Mouse (Mus musculus): ENCODE data around the gene Asf1a. TPM values are rescaled to one million over a fixed set of nuclear protein-coding genes. Genes with fewer than 3 reads are reported as not detected.

Asf1a gene
- polyA plus RNA-seq, 1 experiment from 2014 or later, result 53.1 TPM

GRCm38 (mm10) chr10:53597121-53597881, 744 bp downstream of the Asf1a start:
- peak overlapping the region; percentile 95 for H3K27ac ChIP-seq (ENCODE audit: low read depth, low read length)
- peak overlapping the region; percentile 77 for H3K4me2 ChIP-seq (ENCODE audit: low read length)
- peak; percentile 1; the same call in 1 of the 2 replicates for ATAC-seq
- H3K36me3 ChIP-seq (ENCODE audit: control insufficient read depth, insufficient read depth, low read length), result no peaks in the 10 kb centered on the region
- no peaks in the 10 kb centered on the region for H3K9me3 ChIP-seq (ENCODE audit: control insufficient read depth, low read length)
- H3K4me3 ChIP-seq (ENCODE audit: low read length), result peak overlapping the region; percentile 97
- H3K27me3 ChIP-seq (replicated peaks; ENCODE audit: control insufficient read depth, insufficient read depth, low read length), result no peaks in the 10 kb centered on the region
- H3K9ac ChIP-seq (ENCODE audit: low read depth, low read length), result peak overlapping the region; percentile 91
- peaks cover 15% of the 10 kb centered on the region for H3K4me1 ChIP-seq (ENCODE audit: control insufficient read depth, insufficient read depth, low read depth, low read length)
- under 1% methylated on average over 78 of the region's 99 CpGs for WGBS

DNA sequence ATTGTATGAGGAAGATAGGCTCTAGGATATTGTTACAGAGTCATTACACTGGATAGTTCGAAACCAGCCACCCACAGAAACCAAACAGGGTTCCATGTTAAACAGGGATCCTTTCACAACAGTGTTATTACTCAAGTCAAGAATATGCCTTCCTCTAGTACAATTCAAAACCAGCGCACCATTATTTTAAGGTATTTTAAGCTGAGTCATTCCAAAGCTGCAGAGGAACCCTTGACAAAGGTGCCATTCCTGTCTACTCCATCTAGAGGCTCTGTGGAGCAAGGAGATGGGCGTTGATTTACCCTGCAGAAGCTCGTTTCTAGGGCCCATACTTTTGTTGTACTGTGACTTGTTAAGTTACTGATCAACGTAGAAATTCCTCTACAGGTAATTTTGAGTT, 2.3 kb downstream of the Asf1a start:
- no peak overlapping the region for H3K27ac ChIP-seq (ENCODE audit: low read depth, low read length)
- H3K36me3 ChIP-seq (ENCODE audit: control insufficient read depth, insufficient read depth, low read length), result no peaks in the 10 kb centered on the region
- no peak for ATAC-seq
- no peaks in the 10 kb centered on the region for H3K9me3 ChIP-seq (ENCODE audit: control insufficient read depth, low read length)
- H3K27me3 ChIP-seq (replicated peaks; ENCODE audit: control insufficient read depth, insufficient read depth, low read length), result no peaks in the 10 kb centered on the region
- H3K4me3 ChIP-seq (ENCODE audit: low read length), result peak overlapping the region; percentile 16
- H3K4me2 ChIP-seq (ENCODE audit: low read length), result peak overlapping the region; percentile 45
- no peak overlapping the region for H3K9ac ChIP-seq (ENCODE audit: low read depth, low read length)
- H3K4me1 ChIP-seq (ENCODE audit: control insufficient read depth, insufficient read depth, low read depth, low read length), result peaks cover 15% of the 10 kb centered on the region
- 49% methylated on average over 5 of the region's 5 CpGs for WGBS

DNA sequence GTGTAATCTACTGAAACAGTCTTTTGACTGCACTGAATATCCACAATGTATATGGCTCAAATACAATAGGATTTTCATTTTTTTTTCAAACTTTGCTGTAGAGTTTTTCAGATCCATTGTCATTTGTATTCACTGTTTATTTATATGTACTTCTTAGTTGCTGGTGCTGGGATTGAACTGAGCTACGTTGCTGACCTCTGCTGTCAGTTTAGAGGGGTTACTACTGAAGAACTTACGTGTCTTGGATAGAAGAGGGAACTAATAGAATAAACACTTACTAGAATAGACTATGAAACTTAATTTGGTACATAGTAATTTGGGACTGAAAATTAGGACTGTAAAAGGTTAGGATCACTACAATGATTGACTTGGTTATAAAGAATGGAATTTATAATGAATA, 8.8 kb downstream of the Asf1a start:
- 67% methylated on average over 2 of the region's 2 CpGs for WGBS
- ATAC-seq, result no peak

DNA sequence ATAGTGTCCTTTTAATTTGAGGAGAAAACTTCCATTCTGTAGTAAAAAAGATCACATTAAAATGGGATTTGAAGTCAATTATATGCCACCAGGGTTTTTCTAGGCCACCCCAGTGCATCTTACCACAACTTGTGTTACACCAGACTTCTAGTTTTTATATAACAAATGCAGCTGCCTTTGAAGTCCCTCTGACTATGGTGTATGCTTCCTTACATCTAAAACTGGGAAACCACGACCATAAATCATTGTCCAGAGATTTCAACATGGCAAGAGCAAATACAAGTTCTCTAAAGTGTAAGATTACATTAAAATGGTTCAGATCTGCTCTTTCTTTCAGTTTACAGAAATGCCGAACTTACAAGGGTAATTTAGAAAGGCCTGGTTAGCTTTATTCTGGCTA, 11.7 kb downstream of the Asf1a start:
- Histone ChIP-seq H3K9me3 (ENCODE audit: control insufficient read depth, low read length) (no peaks in the 10 kb centered on the region), H3K36me3 (ENCODE audit: control insufficient read depth, insufficient read depth, low read length) (peaks cover 8% of the 10 kb centered on the region), H3K9ac (ENCODE audit: low read depth, low read length) (no peak overlapping the region), H3K4me1 (ENCODE audit: control insufficient read depth, insufficient read depth, low read depth, low read length) (no peaks in the 10 kb centered on the region), H3K4me2 (ENCODE audit: low read length) (no peak overlapping the region), H3K27me3 (replicated peaks; ENCODE audit: control insufficient read depth, insufficient read depth, low read length) (no peaks in the 10 kb centered on the region), H3K27ac (ENCODE audit: low read depth, low read length) (no peak overlapping the region), H3K4me3 (ENCODE audit: low read length) (no peak overlapping the region)
- 83% methylated on average over 2 of the region's 2 CpGs for WGBS
- no peak for ATAC-seq

More for the DNA sequence above, 8.8 kb downstream of the Asf1a start:
- Histone ChIP-seq H3K27ac (ENCODE audit: low read depth, low read length) (no peak overlapping the region), H3K9me3 (ENCODE audit: control insufficient read depth, low read length) (no peaks in the 10 kb centered on the region), H3K9ac (ENCODE audit: low read depth, low read length) (no peak overlapping the region), H3K36me3 (ENCODE audit: control insufficient read depth, insufficient read depth, low read length) (peaks cover 8% of the 10 kb centered on the region), H3K4me1 (ENCODE audit: control insufficient read depth, insufficient read depth, low read depth, low read length) (0 out of 2 replicates have a peak, but pooled peaks cover 2% of the 10 kb centered on the region), H3K27me3 (replicated peaks; ENCODE audit: control insufficient read depth, insufficient read depth, low read length) (no peaks in the 10 kb centered on the region), H3K4me2 (ENCODE audit: low read length) (no peak overlapping the region), H3K4me3 (ENCODE audit: low read length) (no peak overlapping the region)

DNA sequence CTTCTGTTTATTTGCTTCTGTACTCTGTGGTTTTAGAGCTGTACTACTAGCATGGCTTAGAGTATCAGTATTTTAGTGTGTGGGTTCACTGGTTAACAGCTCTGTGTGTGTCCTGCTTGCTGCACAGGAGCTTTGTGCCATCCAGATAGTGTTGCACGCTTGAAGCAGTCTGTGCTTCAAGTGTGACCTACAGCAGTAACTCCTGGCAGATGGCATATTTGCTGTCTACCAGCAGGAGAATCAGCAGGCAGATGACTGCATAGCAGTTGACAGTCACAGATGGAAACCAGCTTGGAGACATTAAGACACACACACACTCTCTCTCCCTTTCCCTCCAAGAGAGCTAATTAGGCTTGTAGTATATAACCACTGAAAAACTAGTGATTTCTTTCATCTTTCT, 15.6 kb downstream of the Asf1a start:
- peaks cover 11% of the 10 kb centered on the region for H3K36me3 ChIP-seq (ENCODE audit: control insufficient read depth, insufficient read depth, low read length)
- no peaks in the 10 kb centered on the region for H3K4me1 ChIP-seq (ENCODE audit: control insufficient read depth, insufficient read depth, low read depth, low read length)
- peak; percentile 93 for ATAC-seq
- H3K9ac ChIP-seq (ENCODE audit: low read depth, low read length), result no peak overlapping the region
- no peaks in the 10 kb centered on the region for H3K27me3 ChIP-seq (replicated peaks; ENCODE audit: control insufficient read depth, insufficient read depth, low read length)
- no peak overlapping the region for H3K4me3 ChIP-seq (ENCODE audit: low read length)
- 77% methylated on average over 1 of the region's 1 CpGs for WGBS
- H3K4me2 ChIP-seq (ENCODE audit: low read length), result no peak overlapping the region
- H3K9me3 ChIP-seq (ENCODE audit: control insufficient read depth, low read length), result no peaks in the 10 kb centered on the region
- H3K27ac ChIP-seq (ENCODE audit: low read depth, low read length), result no peak overlapping the region

- Histone ChIP-seq H3K27me3 (replicated peaks; ENCODE audit: control insufficient read depth, insufficient read depth, low read length) (no peaks in the 10 kb centered on the region), H3K36me3 (ENCODE audit: control insufficient read depth, insufficient read depth, low read length) (peaks cover 8% of the 10 kb centered on the region), H3K4me3 (ENCODE audit: low read length) (no peak overlapping the region), H3K4me2 (ENCODE audit: low read length) (no peak overlapping the region), H3K4me1 (ENCODE audit: control insufficient read depth, insufficient read depth, low read depth, low read length) (no peaks in the 10 kb centered on the region), H3K9ac (ENCODE audit: low read depth, low read length) (no peak overlapping the region), H3K27ac (ENCODE audit: low read depth, low read length) (no peak overlapping the region), H3K9me3 (ENCODE audit: control insufficient read depth, low read length) (no peaks in the 10 kb centered on the region)
- 91% methylated on average over 1 of the region's 1 CpGs for WGBS
- ATAC-seq, result no peak
Observed at GRCm38 (mm10) chr10:53613955-53614354, 17.4 kb downstream of the Asf1a start.

- Histone ChIP-seq H3K27me3 (replicated peaks; ENCODE audit: control insufficient read depth, insufficient read depth, low read length) (no peaks in the 10 kb centered on the region), H3K36me3 (ENCODE audit: control insufficient read depth, insufficient read depth, low read length) (peaks cover 5% of the 10 kb centered on the region), H3K9me3 (ENCODE audit: control insufficient read depth, low read length) (no peaks in the 10 kb centered on the region), H3K27ac (ENCODE audit: low read depth, low read length) (no peak overlapping the region), H3K4me3 (ENCODE audit: low read length) (no peak overlapping the region), H3K4me2 (ENCODE audit: low read length) (no peak overlapping the region), H3K9ac (ENCODE audit: low read depth, low read length) (no peak overlapping the region), H3K4me1 (ENCODE audit: control insufficient read depth, insufficient read depth, low read depth, low read length) (no peaks in the 10 kb centered on the region)
- 74% methylated on average over 8 of the region's 8 CpGs for WGBS
- ATAC-seq, result no peak
Observed at GRCm38 (mm10) chr10:53615850-53616616, 19.5 kb downstream of the Asf1a start.

- H3K4me3 ChIP-seq (ENCODE audit: low read length), result peak overlapping the region; percentile 86
- H3K27me3 ChIP-seq (replicated peaks; ENCODE audit: control insufficient read depth, insufficient read depth, low read length), result no peaks in the 10 kb centered on the region
- H3K36me3 ChIP-seq (ENCODE audit: control insufficient read depth, insufficient read depth, low read length), result no peaks in the 10 kb centered on the region
- H3K4me1 ChIP-seq (ENCODE audit: control insufficient read depth, insufficient read depth, low read depth, low read length), result no peaks in the 10 kb centered on the region
- H3K9me3 ChIP-seq (ENCODE audit: control insufficient read depth, low read length), result no peaks in the 10 kb centered on the region
- peak overlapping the region; percentile 89 for H3K27ac ChIP-seq (ENCODE audit: low read depth, low read length)
- H3K9ac ChIP-seq (ENCODE audit: low read depth, low read length), result peak overlapping the region; percentile 81
- ATAC-seq, result peak; percentile 92
- WGBS, result under 1% methylated on average over 64 of the region's 67 CpGs
- H3K4me2 ChIP-seq (ENCODE audit: low read length), result peak overlapping the region; percentile 55
Observed at GRCm38 (mm10) chr10:53629247-53629917, 32.8 kb downstream of the Asf1a start.

DNA sequence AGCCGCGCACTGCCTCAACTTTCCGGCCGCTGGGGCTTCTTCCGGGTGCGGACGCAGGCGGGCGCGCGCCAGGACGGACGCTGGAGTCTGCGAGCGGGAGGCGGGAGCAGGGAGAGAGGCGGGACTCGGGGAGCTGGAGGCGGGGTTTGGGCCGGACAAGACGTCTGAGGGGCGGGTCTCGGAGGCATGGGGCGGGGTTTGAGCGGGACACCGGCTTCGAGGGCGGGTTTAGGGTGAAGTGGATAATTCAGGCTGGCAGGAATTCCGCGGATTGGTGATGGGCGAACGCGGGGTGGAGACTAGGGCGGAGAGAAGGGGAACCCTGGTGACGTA, 33.3 kb downstream of the Asf1a start:
- Histone ChIP-seq H3K4me1 (ENCODE audit: control insufficient read depth, insufficient read depth, low read depth, low read length) (no peaks in the 10 kb centered on the region), H3K9ac (ENCODE audit: low read depth, low read length) (peak overlapping the region; percentile 81), H3K4me2 (ENCODE audit: low read length) (peak overlapping the region; percentile 55), H3K9me3 (ENCODE audit: control insufficient read depth, low read length) (no peaks in the 10 kb centered on the region), H3K36me3 (ENCODE audit: control insufficient read depth, insufficient read depth, low read length) (no peaks in the 10 kb centered on the region), H3K27me3 (replicated peaks; ENCODE audit: control insufficient read depth, insufficient read depth, low read length) (no peaks in the 10 kb centered on the region), H3K27ac (ENCODE audit: low read depth, low read length) (peak overlapping the region; percentile 89), H3K4me3 (ENCODE audit: low read length) (peak overlapping the region; percentile 86)
- WGBS, result 1% methylated on average over 35 of the region's 35 CpGs
- ATAC-seq, result peak; percentile 97

Data from hindbrain, embryonic 16.5 days (tissue).